Mouse (Mus musculus) stomach, postnatal 0 days (tissue): ENCODE measurements at regions not wholly inside any gene's neighbourhood (a gene's known extent, or its start where the extent isn't known, plus 50 kb on each side); places are given as distances from the start of the nearest gene placed in this dataset.

Experiments
- CTCF ChIP-seq: IDR thresholded peaks from 2 replicates; pipeline ENCODE4 v1.5.1; 2016; ENCODE audit warnings: antibody characterized with exemption, low read depth, mild to moderate bottlenecking, moderate library complexity
- EP300 ChIP-seq: optimal IDR thresholded peaks from 2 replicates; pipeline ENCODE3; 2016; ENCODE audit warnings: antibody characterized with exemption

DNA sequence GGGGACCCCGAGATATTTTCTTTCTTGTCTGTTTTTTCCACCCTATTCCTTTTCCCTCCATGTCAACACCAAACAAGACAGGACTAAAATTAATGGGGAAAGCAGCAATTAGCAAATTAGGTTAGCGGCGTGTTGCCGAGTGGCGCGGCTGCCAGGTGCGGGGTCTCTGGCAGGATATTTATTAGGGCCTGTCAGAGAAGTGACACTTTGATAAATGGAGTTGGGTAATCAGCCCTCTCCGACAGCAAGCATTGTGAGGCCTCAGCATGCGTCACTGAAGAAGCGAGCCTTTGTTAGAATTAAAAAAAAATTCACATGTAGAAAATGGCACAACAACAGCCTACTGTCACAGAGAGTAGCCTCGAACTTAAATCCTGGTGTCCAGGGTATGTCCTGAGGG lies 162.3 kb downstream of the Dhx35 start:
- no peak for TF ChIP-seq EP300
- no peak for TF ChIP-seq CTCF
